Mouse (Mus musculus) embryonic facial prominence, embryonic 14.5 days (tissue): ENCODE results near the gene Kctd19. TPM values are rescaled to one million over a fixed set of nuclear protein-coding genes. Genes with fewer than 3 reads are reported as not detected.
A peak's percentile ranks its signal among the peaks of the same experiment; 100 is the strongest.

ENCODE experiments used
- ATAC-seq: fragments of 200-750 bp; cut with Nextera tagmentation; 2 replicates; pipeline ENCODE4 v1.8.0; 2017; ENCODE audit warnings: low read depth, moderate number of reproducible peaks, moderate TSS enrichment
- DNase-seq: peaks from one replicate; pipeline ENCODE4 v3.0.0-alpha.2; 2015; ENCODE audit warnings: low spot score
- H3K27ac ChIP-seq: fragments of 300-500 bp; sonication (generic); replicated peaks from 2 replicates; pipeline ENCODE4 v1.5.1; 2014; ENCODE audit warnings: low read depth, mild to moderate bottlenecking, low read length, moderate library complexity
- H3K27me3 ChIP-seq: fragments of 300-500 bp; sonication (generic); replicated peaks from 2 replicates; pipeline ENCODE4 v1.6.1; 2014; ENCODE audit warnings: low read length; ENCODE audit not compliant: control insufficient read depth, insufficient read depth
- H3K36me3 ChIP-seq: fragments of 300-500 bp; sonication (generic); 2 replicates; pipeline ENCODE4 v1.6.1; 2014; ENCODE audit warnings: low read length, mixed read lengths; ENCODE audit not compliant: control insufficient read depth, insufficient read depth
- H3K4me1 ChIP-seq: fragments of 300-500 bp; sonication (generic); 2 replicates; pipeline ENCODE4 v1.6.1; 2014; ENCODE audit warnings: antibody characterized with exemption, low read length; ENCODE audit not compliant: control insufficient read depth, insufficient read depth
- H3K4me2 ChIP-seq: fragments of 300-500 bp; sonication (generic); 2 replicates; pipeline ENCODE4 v1.6.1; 2014; ENCODE audit warnings: low read depth, mild to moderate bottlenecking, low read length, moderate library complexity, mixed read lengths
- H3K4me3 ChIP-seq: fragments of 300-500 bp; sonication (generic); 2 replicates; pipeline ENCODE4 v1.5.1; 2014; ENCODE audit warnings: low read depth, mild to moderate bottlenecking, low read length
- H3K9ac ChIP-seq: fragments of 300-500 bp; sonication (generic); 2 replicates; pipeline ENCODE4 v1.6.1; 2014; ENCODE audit warnings: low read depth, mild to moderate bottlenecking, low read length, moderate library complexity, mixed read lengths
- H3K9me3 ChIP-seq: fragments of 300-500 bp; sonication (generic); 2 replicates; pipeline ENCODE4 v1.6.1; 2016; ENCODE audit warnings: low read length; ENCODE audit not compliant: control insufficient read depth
- WGBS: fragments of 180-500 bp; shearing (Covaris S2); extraction: QIAGEN DNeasy Blood & Tissue Kit; methylation state at CpG from one replicate; pipeline ENCODE4 v1.1.7; 2014; 5-methylcytosine and 5-hydroxymethylcytosine counted together
- polyA plus RNA-seq: library from polyadenylated mRNA; unstranded; fragments of >200 nt; fragmentation: Nextera tagmentation; extraction: Ambion mirVana; gene quantifications from 2 replicates; pipeline ENCODE4 v1.2.1, GENCODE M21; 2014

The Kctd19 gene
- polyA plus RNA-seq, 1 experiment from 2014 or later = not detected

DNA sequence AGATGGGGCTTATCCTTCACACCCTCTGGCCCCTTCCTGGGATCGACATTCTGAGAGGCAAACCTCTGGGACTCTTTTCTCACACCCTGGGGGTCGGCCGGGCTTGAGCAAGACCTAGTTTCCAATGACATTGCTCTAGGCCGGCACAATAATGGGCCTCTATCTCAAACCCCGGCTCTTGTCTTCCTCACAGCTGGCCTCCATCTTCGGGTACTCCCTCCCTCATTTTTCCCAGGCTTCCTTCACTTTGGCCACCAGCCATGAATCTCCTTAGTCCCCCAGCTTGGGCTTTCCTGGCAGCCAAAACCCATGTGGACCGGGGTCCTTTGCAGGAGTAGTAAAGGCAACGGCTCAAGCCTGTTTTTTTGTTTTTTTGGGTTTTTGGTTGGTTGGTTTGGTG, 71.9 kb downstream of the Kctd19 start:
- H3K9ac ChIP-seq = no peak overlapping the region
- no peaks in the 10 kb centered on the region for H3K9me3 ChIP-seq
- no peak for ATAC-seq
- WGBS = 21% methylated on average over 7 of the region's 8 CpGs
- no peak overlapping the region for H3K4me2 ChIP-seq
- DNase-seq = peak; percentile 52
- H3K27ac ChIP-seq = no peak overlapping the region
- peaks cover 8% of the 10 kb centered on the region for H3K36me3 ChIP-seq
- no peaks in the 10 kb centered on the region for H3K27me3 ChIP-seq
- peaks cover 16% of the 10 kb centered on the region for H3K4me1 ChIP-seq
- no peak overlapping the region for H3K4me3 ChIP-seq

DNA sequence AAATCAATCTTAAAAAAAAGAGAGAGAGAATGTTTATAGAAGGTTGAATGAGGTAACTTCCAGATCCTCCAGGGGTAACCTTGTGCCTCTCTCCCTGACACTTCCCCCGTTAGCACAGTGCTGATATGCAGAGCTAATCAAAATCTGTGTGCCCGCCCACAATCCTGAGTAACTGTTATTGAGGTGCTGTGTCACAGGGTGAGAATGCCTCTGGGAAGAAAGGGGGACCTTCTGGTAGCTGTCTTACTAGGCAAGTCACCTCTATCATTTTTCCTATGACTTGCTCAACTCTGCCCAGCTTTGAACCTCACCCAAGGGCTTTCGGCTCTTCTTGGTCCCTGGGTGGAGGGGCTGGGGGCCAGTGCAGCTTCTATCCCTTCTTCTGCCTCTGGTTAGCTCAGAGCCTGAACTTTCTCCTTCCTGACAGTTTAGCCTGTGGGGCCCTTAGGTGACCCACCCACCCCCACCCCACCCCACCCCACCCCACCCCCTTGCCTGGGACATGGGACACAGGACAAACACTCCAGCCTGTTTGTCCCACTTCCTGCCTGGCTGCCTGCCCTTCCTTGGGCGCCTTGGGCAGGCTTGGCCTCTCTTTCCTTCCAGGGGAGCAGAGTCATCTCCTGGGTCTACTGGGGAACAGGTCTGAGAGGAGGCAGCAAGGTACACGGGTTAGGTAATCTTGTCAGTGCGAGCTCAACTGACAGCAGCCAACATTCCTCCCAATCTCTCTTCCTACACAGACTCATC, 73.2 kb downstream of the Kctd19 start:
- ATAC-seq (no peak), DNase-seq (no peak)
- Histone ChIP-seq H3K4me3 (no peak overlapping the region), H3K36me3 (peaks cover 19% of the 10 kb centered on the region), H3K27ac (no peak overlapping the region), H3K9me3 (no peaks in the 10 kb centered on the region), H3K4me1 (peaks cover 2% of the 10 kb centered on the region; the same call in 1 of the 2 replicates), H3K27me3 (no peaks in the 10 kb centered on the region), H3K9ac (no peak overlapping the region), H3K4me2 (no peak overlapping the region)
- WGBS = 80% methylated on average over 6 of the region's 6 CpGs

DNA sequence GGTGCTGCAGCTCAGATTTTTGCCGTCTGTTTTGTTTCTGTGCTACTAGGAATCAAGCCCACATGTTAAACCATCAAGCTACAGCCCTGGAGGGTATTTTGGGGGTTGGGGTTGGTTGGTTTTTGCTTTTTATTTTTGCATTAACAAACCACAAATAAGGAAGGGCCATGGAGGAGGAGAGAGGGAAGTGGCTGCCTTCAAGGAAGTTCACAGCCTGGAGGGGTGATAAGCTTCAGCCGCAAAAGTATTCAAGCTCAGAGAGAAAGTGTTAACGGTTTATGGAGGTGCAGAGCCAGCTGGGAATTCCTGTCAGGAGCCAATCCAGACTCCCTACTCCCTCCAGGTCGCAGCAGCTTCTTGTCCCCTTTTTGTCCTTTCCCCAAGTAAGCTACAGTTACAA, 74.3 kb downstream of the Kctd19 start:
- Histone ChIP-seq H3K9ac (peak overlapping the region; percentile 49; the same call in 1 of the 2 replicates), H3K4me2 (no peak overlapping the region), H3K9me3 (no peaks in the 10 kb centered on the region), H3K4me3 (no peak overlapping the region), H3K36me3 (peaks cover 29% of the 10 kb centered on the region), H3K27me3 (no peaks in the 10 kb centered on the region), H3K27ac (no peak overlapping the region), H3K4me1 (no peaks in the 10 kb centered on the region; the same call in 1 of the 2 replicates)
- ATAC-seq (no peak), DNase-seq (no peak)
- WGBS = 23% methylated on average over 4 of the region's 4 CpGs

DNA sequence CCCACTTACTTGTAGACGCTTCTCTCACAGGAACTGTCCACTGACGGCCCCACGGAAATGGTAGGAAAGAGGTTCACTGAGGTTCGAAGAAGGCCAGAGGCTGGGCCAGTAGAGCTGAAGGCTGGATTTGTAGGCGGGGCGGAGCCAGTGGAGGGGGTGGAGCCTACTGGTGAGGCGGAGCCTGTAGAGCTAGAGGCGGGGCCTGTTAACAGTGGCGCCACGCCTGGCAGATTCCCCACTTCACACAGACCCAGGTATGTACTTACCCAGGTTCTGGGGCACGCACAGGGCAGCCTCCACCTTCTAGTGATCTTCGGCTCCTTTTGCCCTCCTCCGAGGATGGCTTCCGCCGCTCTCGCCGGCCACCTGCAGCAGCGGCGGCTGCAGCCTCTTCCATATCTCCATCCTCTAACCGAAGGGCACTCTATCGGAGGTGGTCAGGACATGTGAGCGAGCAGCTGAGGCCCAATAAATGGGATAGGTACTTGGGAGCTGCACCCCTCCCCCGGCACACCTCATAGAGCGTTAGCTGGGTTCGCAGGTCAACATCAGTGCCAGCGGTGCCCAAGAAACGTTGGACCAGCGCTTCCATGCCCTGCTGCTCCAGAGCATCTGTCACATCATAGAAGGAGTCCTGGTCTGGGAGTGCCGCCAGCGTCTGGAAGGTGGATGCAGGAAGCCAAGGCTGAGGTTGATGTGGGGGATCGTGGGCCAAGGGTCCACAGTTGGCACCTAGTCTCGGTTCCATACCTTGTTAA, 76.8 kb downstream of the Kctd19 start:
- 67% methylated on average over 31 of the region's 32 CpGs for WGBS

More for the DNA sequence above, 76.8 kb downstream of the Kctd19 start:
- DNase-seq (no peak), ATAC-seq (no peak)
- no peaks in the 10 kb centered on the region for H3K27me3 ChIP-seq
- H3K4me2 ChIP-seq = no peak overlapping the region
- no peak overlapping the region for H3K9ac ChIP-seq
- H3K4me1 ChIP-seq = no peaks in the 10 kb centered on the region; the same call in 1 of the 2 replicates
- H3K4me3 ChIP-seq = no peak overlapping the region
- H3K9me3 ChIP-seq = no peaks in the 10 kb centered on the region
- peaks cover 53% of the 10 kb centered on the region for H3K36me3 ChIP-seq
- H3K27ac ChIP-seq = no peak overlapping the region

Other genes starting within 250 kb of the Kctd19 start
- gene Cbfb, start 242.8 kb downstream of the Kctd19 start, polyA plus RNA-seq = 104 and 112 TPM in 2 replicates
- gene D230025D16Rik, start 188.4 kb downstream of the Kctd19 start, polyA plus RNA-seq = 25.4 and 27.0 TPM in 2 replicates
- gene B3gnt9, start 158.3 kb downstream of the Kctd19 start, polyA plus RNA-seq = 37.0 and 42.8 TPM in 2 replicates
- gene Tradd, start 148.9 kb downstream of the Kctd19 start, polyA plus RNA-seq = 21.1 and 23.3 TPM in 2 replicates
- gene Fbxl8, start 148.9 kb downstream of the Kctd19 start, polyA plus RNA-seq = 2.9 and 3.2 TPM in 2 replicates
- gene Hsf4, start 143.7 kb downstream of the Kctd19 start, polyA plus RNA-seq = 0.38 and 0.49 TPM in 2 replicates
- 5.3 and 5.4 TPM in 2 replicates for gene Nol3, start 137.4 kb downstream of the Kctd19 start, polyA plus RNA-seq
- 8.1 and 10.6 TPM in 2 replicates for gene 4931428F04Rik, start 123.6 kb downstream of the Kctd19 start, polyA plus RNA-seq
- 7.7 and 8.9 TPM in 2 replicates for gene Exoc3l, start 117.4 kb downstream of the Kctd19 start, polyA plus RNA-seq
- gene E2f4, start 115.8 kb downstream of the Kctd19 start, polyA plus RNA-seq = 72.2 and 73.8 TPM in 2 replicates
- gene Elmo3, start 107.9 kb downstream of the Kctd19 start, polyA plus RNA-seq = 5.1 and 7.4 TPM in 2 replicates
- 1.4 and 2.4 TPM in 2 replicates for gene Lrrc29, start 87.2 kb downstream of the Kctd19 start, polyA plus RNA-seq
- 112 and 132 TPM in 2 replicates for gene Tmem208, start 87.1 kb downstream of the Kctd19 start, polyA plus RNA-seq
- gene Fhod1, start 65.5 kb downstream of the Kctd19 start, polyA plus RNA-seq = 2.4 and 2.7 TPM in 2 replicates
- gene Slc9a5, start 64.7 kb downstream of the Kctd19 start, polyA plus RNA-seq = 3.0 and 3.3 TPM in 2 replicates
- gene Plekhg4, start 40.2 kb downstream of the Kctd19 start, polyA plus RNA-seq = 0.25 and 0.63 TPM in 2 replicates
- gene Lrrc36, start 69 bp upstream of the Kctd19 start, polyA plus RNA-seq = 0.46 and 0.58 TPM in 2 replicates
- 186 and 243 TPM in 2 replicates for gene Tppp3, start 58.0 kb upstream of the Kctd19 start, polyA plus RNA-seq
- 30.1 and 38.6 TPM in 2 replicates for gene Zdhhc1, start 83.4 kb upstream of the Kctd19 start, polyA plus RNA-seq
- gene Hsd11b2, start 105.3 kb upstream of the Kctd19 start, polyA plus RNA-seq = 1.1 and 2.2 TPM in 2 replicates
- 92.7 and 102 TPM in 2 replicates for gene Atp6v0d1, start 152.5 kb upstream of the Kctd19 start, polyA plus RNA-seq
- 22.4 and 23.6 TPM in 2 replicates for gene Ripor1, start 191.8 kb upstream of the Kctd19 start, polyA plus RNA-seq
- 80.9 and 82.5 TPM in 2 replicates for gene Ctcf, start 223.1 kb upstream of the Kctd19 start, polyA plus RNA-seq
- 1.7 and 1.9 TPM in 2 replicates for gene Agrp, start 223.9 kb upstream of the Kctd19 start, polyA plus RNA-seq